ENCODE assay signal across 26 mouse cellular contexts in the genomic region with DNA sequence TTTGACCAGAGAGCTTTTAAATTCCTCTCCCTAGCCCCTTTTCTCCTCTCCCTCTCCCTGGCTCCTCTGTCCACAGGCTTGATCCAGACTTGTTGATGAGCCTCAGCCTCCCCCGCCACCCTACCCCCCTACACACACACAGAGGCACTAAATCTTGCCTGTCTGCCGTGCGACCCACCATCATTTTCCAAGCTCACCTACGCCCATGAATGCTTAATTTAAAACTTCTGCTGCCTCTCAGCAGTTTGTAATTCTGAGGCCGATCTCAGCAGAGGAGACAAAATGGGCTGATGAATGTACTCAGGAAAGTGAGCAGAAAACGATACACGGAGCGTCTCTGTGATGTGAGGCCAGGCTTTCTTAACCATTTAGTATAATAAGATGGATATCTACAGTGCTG. TPM values are rescaled to one million over a fixed set of nuclear protein-coding genes. Genes with fewer than 3 reads are reported as not detected.
DNase-seq lines count a peak whose midpoint lies in the region; ATAC-seq and TF ChIP-seq lines count a peak whose summit lies in the region.
"Had no signal": no experiment of that assay in that cellular context is flagged by ENCODE, and none has a peak within 500 bp of the region (broad histone marks: within the 10 kb centered on the region; RNA-seq: fewer than 3 reads in every experiment).

No protein-coding gene starts in this region.

- peaks cover 66% of the 10 kb centered on the region for H3K4me1 ChIP-seq in embryonic facial prominence, embryonic 13.5 days
- peaks cover 38% of the 10 kb centered on the region for H3K4me1 ChIP-seq in embryonic facial prominence, embryonic 10.5 days
- H3K4me1 ChIP-seq in hindbrain, postnatal 0 days (ENCODE audit: insufficient read depth, low read length), result peaks cover 31% of the 10 kb centered on the region
- peaks cover 37% of the 10 kb centered on the region for H3K4me1 ChIP-seq in hindbrain, embryonic 12.5 days
- peaks cover 54% of the 10 kb centered on the region for H3K4me1 ChIP-seq in embryonic facial prominence, embryonic 15.5 days

- H3K27ac ChIP-seq in embryonic facial prominence, embryonic 13.5 days, result 0 out of 2 replicates have a peak overlapping the region, but pooled peaks have one; percentile 11
- no peak overlapping the region for H3K27ac ChIP-seq in embryonic facial prominence, embryonic 10.5 days (replicated peaks)
- 0 out of 2 replicates have a peak overlapping the region, but pooled peaks have one; percentile 45 for H3K27ac ChIP-seq in hindbrain, postnatal 0 days
- H3K27ac ChIP-seq in hindbrain, embryonic 12.5 days, result no peak overlapping the region
- H3K27ac ChIP-seq in embryonic facial prominence, embryonic 15.5 days (replicated peaks), result peak overlapping the region; percentile 31; the same call in 1 of the 2 replicates
- H3K27ac ChIP-seq: liver, embryonic 15.5 days; macrophage had no signal

- no peak for TF ChIP-seq CTCF in hindbrain, postnatal 0 days (IDR thresholded peaks at IDR 0.05; ENCODE audit: low read depth)

- no peak overlapping the region for H3K4me3 ChIP-seq in embryonic facial prominence, embryonic 13.5 days
- H3K4me3 ChIP-seq in embryonic facial prominence, embryonic 10.5 days, result no peak overlapping the region
- no peak overlapping the region for H3K4me3 ChIP-seq in hindbrain, postnatal 0 days (ENCODE audit: low read length)
- no peak overlapping the region for H3K4me3 ChIP-seq in hindbrain, embryonic 12.5 days
- no peak overlapping the region for H3K4me3 ChIP-seq in embryonic facial prominence, embryonic 15.5 days (replicated peaks)
- H3K4me3 ChIP-seq: erythroblast, embryonic 14.5 days; heart, embryonic 12.5 days; limb, embryonic 15.5 days; liver, embryonic 15.5 days; midbrain, embryonic 12.5 days; myocyte had no signal

- no peak for ATAC-seq in embryonic facial prominence, embryonic 13.5 days (ENCODE audit: insufficient number of reproducible peaks, insufficient read depth, low FRiP score, low TSS enrichment, low read depth)
- ATAC-seq in hindbrain, postnatal 0 days, result no peak
- no peak for ATAC-seq in hindbrain, embryonic 12.5 days (ENCODE audit: low FRiP score)
- no peak for ATAC-seq in embryonic facial prominence, embryonic 15.5 days (ENCODE audit: insufficient number of reproducible peaks, low FRiP score, low TSS enrichment, low read depth)
- ATAC-seq: CD4-positive, CD25-positive, alpha-beta regulatory T cell, adult 4 months; forebrain, embryonic 16.5 days; inflammation-experienced regulatory T-cells, adult 6 months; Patski had no signal

- H3K4me2 ChIP-seq in embryonic facial prominence, embryonic 13.5 days, result no peak overlapping the region
- H3K4me2 ChIP-seq in hindbrain, postnatal 0 days (ENCODE audit: low read depth, low read length), result no peak overlapping the region
- H3K4me2 ChIP-seq in hindbrain, embryonic 12.5 days (replicated peaks), result no peak overlapping the region
- no peak overlapping the region for H3K4me2 ChIP-seq in embryonic facial prominence, embryonic 15.5 days (replicated peaks)
- H3K4me2 ChIP-seq: heart, embryonic 12.5 days; limb, embryonic 15.5 days; liver, embryonic 15.5 days; midbrain, embryonic 12.5 days had no signal

- no peaks in the 10 kb centered on the region for H3K27me3 ChIP-seq in embryonic facial prominence, embryonic 13.5 days
- H3K27me3 ChIP-seq in embryonic facial prominence, embryonic 10.5 days (replicated peaks; ENCODE audit: low read depth, poor library complexity, severe bottlenecking), result no peaks in the 10 kb centered on the region
- H3K27me3 ChIP-seq in hindbrain, postnatal 0 days (ENCODE audit: insufficient read depth, low read length), result no peaks in the 10 kb centered on the region
- H3K27me3 ChIP-seq in hindbrain, embryonic 12.5 days, result no peaks in the 10 kb centered on the region
- H3K27me3 ChIP-seq in embryonic facial prominence, embryonic 15.5 days, result no peaks in the 10 kb centered on the region
- H3K27me3 ChIP-seq: heart, embryonic 12.5 days; limb, embryonic 15.5 days; liver, embryonic 15.5 days; Patski had no signal

- no peaks in the 10 kb centered on the region for H3K36me3 ChIP-seq in embryonic facial prominence, embryonic 13.5 days
- no peaks in the 10 kb centered on the region for H3K36me3 ChIP-seq in embryonic facial prominence, embryonic 10.5 days (replicated peaks)
- no peaks in the 10 kb centered on the region for H3K36me3 ChIP-seq in hindbrain, postnatal 0 days (ENCODE audit: insufficient read depth, low read length)
- no peaks in the 10 kb centered on the region for H3K36me3 ChIP-seq in hindbrain, embryonic 12.5 days
- no peaks in the 10 kb centered on the region for H3K36me3 ChIP-seq in embryonic facial prominence, embryonic 15.5 days
- H3K36me3 ChIP-seq: heart, embryonic 12.5 days; liver, embryonic 15.5 days; midbrain, embryonic 12.5 days had no signal

- no peaks in the 10 kb centered on the region for H3K9me3 ChIP-seq in embryonic facial prominence, embryonic 13.5 days
- no peaks in the 10 kb centered on the region for H3K9me3 ChIP-seq in embryonic facial prominence, embryonic 10.5 days
- H3K9me3 ChIP-seq in hindbrain, postnatal 0 days (ENCODE audit: low read length), result no peaks in the 10 kb centered on the region
- no peaks in the 10 kb centered on the region for H3K9me3 ChIP-seq in hindbrain, embryonic 12.5 days (replicated peaks)
- no peaks in the 10 kb centered on the region for H3K9me3 ChIP-seq in embryonic facial prominence, embryonic 15.5 days (replicated peaks)
- H3K9me3 ChIP-seq: heart, embryonic 12.5 days; limb, embryonic 15.5 days; liver, embryonic 15.5 days; midbrain, embryonic 12.5 days had no signal

- DNase-seq in embryonic facial prominence, embryonic 10.5 days (ENCODE audit: low spot score), result no peak
- DNase-seq in hindbrain, postnatal 0 days (ENCODE audit: low spot score), result no peak
- DNase-seq in neural tube, embryonic 10.5 days (ENCODE audit: extremely low spot score, low spot score), result peak; percentile 35
- no peak for DNase-seq in ovary, adult 18-20 months (ENCODE audit: low spot score)
- DNase-seq in urinary bladder, postnatal 36 days (ENCODE audit: low spot score in 2 of 2), result no peak
- DNase-seq: adrenal gland, adult 8-10 months; cerebellum, adult 9-10 months; heart, postnatal 14 days; kidney, adult 9 months; kidney, postnatal 36 days; right cerebral cortex, adult 18-20 months; thymus, postnatal 36 days had no signal

- WGBS in embryonic facial prominence, embryonic 13.5 days, result 27% methylated on average over 8 of the region's 8 CpGs
- 51% methylated on average over 8 of the region's 8 CpGs for WGBS in embryonic facial prominence, embryonic 10.5 days
- 48% methylated on average over 8 of the region's 8 CpGs for WGBS in hindbrain, postnatal 0 days
- 40% methylated on average over 8 of the region's 8 CpGs for WGBS in hindbrain, embryonic 12.5 days
- 39% methylated on average over 8 of the region's 8 CpGs for WGBS in embryonic facial prominence, embryonic 15.5 days

- no peak overlapping the region for H3K9ac ChIP-seq in embryonic facial prominence, embryonic 13.5 days
- H3K9ac ChIP-seq in hindbrain, postnatal 0 days (replicated peaks; ENCODE audit: low read length), result no peak overlapping the region
- H3K9ac ChIP-seq in hindbrain, embryonic 12.5 days, result no peak overlapping the region
- no peak overlapping the region for H3K9ac ChIP-seq in embryonic facial prominence, embryonic 15.5 days
- H3K9ac ChIP-seq: heart, embryonic 12.5 days; limb, embryonic 15.5 days; liver, embryonic 15.5 days had no signal

RNA-seq across cellular contexts. Expression of gene Lrrc4, which starts 23.1 kb away (rescaled TPM):
- polyA plus RNA-seq in embryonic facial prominence, embryonic 13.5 days (2015; fragmentation: Nextera tagmentation; extraction: Ambion mirVana), result 1.2 and 1.3 TPM in 2 replicates
- polyA plus RNA-seq in embryonic facial prominence, embryonic 10.5 days (2016; fragmentation: Nextera tagmentation; extraction: Ambion mirVana), result 0.79 and 0.98 TPM in 2 replicates
- 54.8 and 59.8 TPM in 2 replicates for total RNA-seq in hindbrain, postnatal 0 days (2014; rRNA removed)
- polyA plus RNA-seq in hindbrain, postnatal 0 days (2015; fragmentation: Nextera tagmentation; extraction: Ambion mirVana), result 6.0 and 6.1 TPM in 2 replicates
- polyA plus RNA-seq in hindbrain, embryonic 12.5 days (2016; fragmentation: Nextera tagmentation; extraction: Ambion mirVana), result 3.6 and 4.6 TPM in 2 replicates
- 1.2 and 1.5 TPM in 2 replicates for polyA plus RNA-seq in embryonic facial prominence, embryonic 15.5 days (2015; fragmentation: Nextera tagmentation; extraction: Ambion mirVana)
- polyA plus RNA-seq: erythroblast, embryonic 14.5 days; Patski had no signal

Comparison
In these comparisons a context has a peak if more than half of its experiments do, and no peak if none do; other contexts are left out.
1. H3K27ac ChIP-seq: peak in embryonic facial prominence, embryonic 13.5 days (single experiment), hindbrain, postnatal 0 days (single experiment) and embryonic facial prominence, embryonic 15.5 days (single experiment); none in embryonic facial prominence, embryonic 10.5 days (single experiment) and hindbrain, embryonic 12.5 days (single experiment).